Mouse (Mus musculus) right cerebral cortex, adult 18-20 months (tissue): ENCODE data around the gene Il4i1.

Source experiments
- DNase-seq: peaks from one replicate; pipeline ENCODE4 v3.0.0; 2022; ENCODE audit warnings: mixed read lengths

The Il4i1 gene

GRCm38 (mm10) chr7:44815721-44816469 is at the start of gene Il4i1, which contains the start of gene Nup62:
Gene Il4i1 (plus strand): TSS chr7:44816387.
Gene Nup62 (plus strand): TSS chr7:44816088.
- DNase-seq: peak; percentile 98

GRCm38 (mm10) chr7:44768129-44768528 is 48.1 kb upstream of the Il4i1 start:
- DNase-seq: no peak

GRCm38 (mm10) chr7:44770046-44770578 is 46.1 kb upstream of the Il4i1 start:
- no peak for DNase-seq

- DNase-seq: no peak
Observed at GRCm38 (mm10) chr7:44772591-44773204, 43.5 kb upstream of the Il4i1 start.

GRCm38 (mm10) chr7:44776849-44777498 is 39.2 kb upstream of the Il4i1 start:
- no peak for DNase-seq

- DNase-seq: no peak
Observed at GRCm38 (mm10) chr7:44780101-44780500, 36.1 kb upstream of the Il4i1 start.

GRCm38 (mm10) chr7:44789531-44789930 is 26.7 kb upstream of the Il4i1 start:
- no peak for DNase-seq

- DNase-seq: no peak
Observed at GRCm38 (mm10) chr7:44790066-44790465, 26.1 kb upstream of the Il4i1 start.

GRCm38 (mm10) chr7:44792781-44793180 is 23.4 kb upstream of the Il4i1 start:
- DNase-seq: no peak

GRCm38 (mm10) chr7:44808927-44809326 is 7.3 kb upstream of the Il4i1 start:
- DNase-seq: no peak

GRCm38 (mm10) chr7:44809466-44809865 is 6.7 kb upstream of the Il4i1 start:
- no peak for DNase-seq

- DNase-seq: no peak
Observed at GRCm38 (mm10) chr7:44810365-44810764, 5.8 kb upstream of the Il4i1 start.

- DNase-seq: no peak
Observed at GRCm38 (mm10) chr7:44810819-44811557, 5.2 kb upstream of the Il4i1 start.

- no peak for DNase-seq
Observed at GRCm38 (mm10) chr7:44812651-44813325, 3.4 kb upstream of the Il4i1 start.

GRCm38 (mm10) chr7:44813985-44814384 is 2.2 kb upstream of the Il4i1 start:
- no peak for DNase-seq

- DNase-seq: no peak
Observed at GRCm38 (mm10) chr7:44814423-44814822, 1.8 kb upstream of the Il4i1 start.

GRCm38 (mm10) chr7:44814952-44815553 is 1.1 kb upstream of the Il4i1 start:
- no peak for DNase-seq

GRCm38 (mm10) chr7:44816470-44817021 is 359 bp downstream of the Il4i1 start, which contains the start of gene Atf5:
Gene Atf5 (minus strand): TSS chr7:44816658.
- no peak for DNase-seq

GRCm38 (mm10) chr7:44817441-44817840 is 1.3 kb downstream of the Il4i1 start:
- no peak for DNase-seq

- no peak for DNase-seq
Observed at GRCm38 (mm10) chr7:44818164-44818563, 2.0 kb downstream of the Il4i1 start.

GRCm38 (mm10) chr7:44818751-44819235 is 2.6 kb downstream of the Il4i1 start:
- DNase-seq: no peak
